Mouse (Mus musculus) stomach, embryonic 14.5 days (tissue): ENCODE measurements around the gene Hc. TPM values are rescaled to one million over a fixed set of nuclear protein-coding genes. Genes with fewer than 3 reads are reported as not detected.

Experiments used
- ATAC-seq: fragments of 200-750 bp; cut with Nextera tagmentation; 2 replicates; pipeline ENCODE4 v1.8.0; 2017; ENCODE audit warnings: low read depth, moderate TSS enrichment; ENCODE audit not compliant: insufficient number of reproducible peaks, insufficient read depth, low FRiP score
- H3K27ac ChIP-seq: fragments of 300-500 bp; sonication (generic); 2 replicates; pipeline ENCODE4 v1.5.1; 2014; ENCODE audit warnings: mild to moderate bottlenecking, low read length, moderate library complexity, mixed read lengths
- H3K27me3 ChIP-seq: fragments of 300-500 bp; sonication (generic); 2 replicates; pipeline ENCODE4 v1.6.1; 2014; ENCODE audit warnings: low read length, control low read depth, mixed read lengths; ENCODE audit not compliant: control insufficient read depth, insufficient read depth
- H3K36me3 ChIP-seq: fragments of 300-500 bp; sonication (generic); 2 replicates; pipeline ENCODE4 v1.6.1; 2014; ENCODE audit warnings: mild to moderate bottlenecking, control low read depth, low read length, moderate library complexity, mixed read lengths; ENCODE audit not compliant: control insufficient read depth, insufficient read depth
- H3K4me1 ChIP-seq: fragments of 300-500 bp; sonication (generic); 2 replicates; pipeline ENCODE4 v1.6.1; 2014; ENCODE audit warnings: low read length, control low read depth, mixed read lengths; ENCODE audit not compliant: control insufficient read depth, insufficient read depth
- H3K4me2 ChIP-seq: fragments of 300-500 bp; sonication (generic); replicated peaks from 2 replicates; pipeline ENCODE4 v1.6.1; 2014; ENCODE audit warnings: low read depth, low read length, control low read depth
- H3K4me3 ChIP-seq: fragments of 300-500 bp; sonication (generic); 2 replicates; pipeline ENCODE4 v1.5.1; 2014; ENCODE audit warnings: low read depth, low read length, control low read depth
- H3K9ac ChIP-seq: fragments of 300-500 bp; sonication (generic); replicated peaks from 2 replicates; pipeline ENCODE4 v1.6.1; 2014; ENCODE audit warnings: low read depth, mild to moderate bottlenecking, control low read depth, low read length, moderate library complexity, mixed read lengths
- H3K9me3 ChIP-seq: fragments of 300-500 bp; sonication (generic); 2 replicates; pipeline ENCODE4 v1.6.1; 2016; ENCODE audit warnings: low read depth, low read length, control low read depth; ENCODE audit not compliant: control insufficient read depth
- WGBS: fragments of 180-500 bp; shearing (Covaris S2); extraction: QIAGEN DNeasy Blood & Tissue Kit; methylation state at CpG from one replicate; pipeline ENCODE4 v1.1.7; 2014; 5-methylcytosine and 5-hydroxymethylcytosine counted together
- polyA plus RNA-seq: library from polyadenylated mRNA; unstranded; fragments of >200 nt; fragmentation: Nextera tagmentation; extraction: Ambion mirVana; gene quantifications from 2 replicates; pipeline ENCODE4 v1.2.1, GENCODE M21; 2014

Gene Hc
- polyA plus RNA-seq, 1 experiment from 2014 or later = not detected

- peaks cover 10% of the 10 kb centered on the region; the same call in 1 of the 2 replicates for H3K4me1 ChIP-seq
- WGBS = 56% methylated on average over 6 of the region's 6 CpGs
- no peak overlapping the region; the same call in 1 of the 2 replicates for H3K9ac ChIP-seq
- H3K4me2 ChIP-seq = peak overlapping the region; percentile 44
- no peaks in the 10 kb centered on the region for H3K36me3 ChIP-seq
- peak overlapping the region; percentile 22 for H3K4me3 ChIP-seq
- ATAC-seq = no peak
- no peaks in the 10 kb centered on the region for H3K27me3 ChIP-seq
- peak overlapping the region; percentile 30; the same call in 1 of the 2 replicates for H3K27ac ChIP-seq
- no peaks in the 10 kb centered on the region for H3K9me3 ChIP-seq
These were observed 100.3 kb downstream of the Hc start for GRCm38 (mm10) chr2:34960966-34961365.

GRCm38 (mm10) chr2:34960466-34960865 lies 100.8 kb downstream of the Hc start:
- no peak overlapping the region for H3K27ac ChIP-seq

GRCm38 (mm10) chr2:34958582-34958981 lies 102.7 kb downstream of the Hc start:
- Histone ChIP-seq H3K4me3 (no peak overlapping the region), H3K27me3 (no peaks in the 10 kb centered on the region), H3K27ac (no peak overlapping the region), H3K9me3 (no peaks in the 10 kb centered on the region), H3K36me3 (no peaks in the 10 kb centered on the region), H3K4me1 (peaks cover 6% of the 10 kb centered on the region; the same call in 1 of the 2 replicates), H3K4me2 (no peak overlapping the region), H3K9ac (no peak overlapping the region)
- 83% methylated on average over 7 of the region's 7 CpGs for WGBS
- ATAC-seq = no peak

More at GRCm38 (mm10) chr2:34960466-34960865, 100.8 kb downstream of the Hc start:
- no peak overlapping the region for H3K9ac ChIP-seq
- ATAC-seq = no peak
- WGBS = 71% methylated on average over 4 of the region's 5 CpGs
- H3K27me3 ChIP-seq = no peaks in the 10 kb centered on the region
- no peaks in the 10 kb centered on the region for H3K36me3 ChIP-seq
- peak overlapping the region; percentile 18; the same call in 1 of the 2 replicates for H3K4me2 ChIP-seq
- peaks cover 10% of the 10 kb centered on the region; the same call in 1 of the 2 replicates for H3K4me1 ChIP-seq
- no peak overlapping the region; the same call in 1 of the 2 replicates for H3K4me3 ChIP-seq
- no peaks in the 10 kb centered on the region for H3K9me3 ChIP-seq

GRCm38 (mm10) chr2:34958036-34958435 lies 103.2 kb downstream of the Hc start:
- H3K4me3 ChIP-seq = no peak overlapping the region
- H3K4me2 ChIP-seq = no peak overlapping the region
- ATAC-seq = no peak
- H3K27ac ChIP-seq = no peak overlapping the region
- H3K9ac ChIP-seq = no peak overlapping the region
- H3K36me3 ChIP-seq = no peaks in the 10 kb centered on the region
- H3K27me3 ChIP-seq = no peaks in the 10 kb centered on the region
- WGBS = 73% methylated on average over 7 of the region's 7 CpGs
- H3K9me3 ChIP-seq = no peaks in the 10 kb centered on the region
- peaks cover 6% of the 10 kb centered on the region; the same call in 1 of the 2 replicates for H3K4me1 ChIP-seq

- Histone ChIP-seq H3K36me3 (no peaks in the 10 kb centered on the region), H3K4me1 (peaks cover 6% of the 10 kb centered on the region; the same call in 1 of the 2 replicates), H3K27ac (no peak overlapping the region), H3K9me3 (no peaks in the 10 kb centered on the region), H3K9ac (no peak overlapping the region), H3K4me2 (no peak overlapping the region), H3K27me3 (no peaks in the 10 kb centered on the region), H3K4me3 (no peak overlapping the region)
- WGBS = 50% methylated on average over 1 of the region's 1 CpGs
- ATAC-seq = no peak
These were observed 103.8 kb downstream of the Hc start for GRCm38 (mm10) chr2:34957405-34957804.

GRCm38 (mm10) chr2:34956941-34957340 lies 104.3 kb downstream of the Hc start:
- no peak overlapping the region for H3K9ac ChIP-seq
- H3K4me1 ChIP-seq = peaks cover 6% of the 10 kb centered on the region; the same call in 1 of the 2 replicates
- H3K9me3 ChIP-seq = no peaks in the 10 kb centered on the region
- no peak overlapping the region for H3K4me2 ChIP-seq
- H3K4me3 ChIP-seq = no peak overlapping the region
- H3K27ac ChIP-seq = no peak overlapping the region
- no peaks in the 10 kb centered on the region for H3K27me3 ChIP-seq
- no peaks in the 10 kb centered on the region for H3K36me3 ChIP-seq
- ATAC-seq = no peak
- WGBS = 66% methylated on average over 5 of the region's 5 CpGs

- Histone ChIP-seq H3K4me1 (no peaks in the 10 kb centered on the region), H3K27me3 (no peaks in the 10 kb centered on the region), H3K4me2 (no peak overlapping the region), H3K9ac (no peak overlapping the region), H3K36me3 (no peaks in the 10 kb centered on the region), H3K9me3 (no peaks in the 10 kb centered on the region), H3K4me3 (no peak overlapping the region), H3K27ac (no peak overlapping the region)
- ATAC-seq = no peak
These were observed 106.9 kb downstream of the Hc start for GRCm38 (mm10) chr2:34954344-34954743.

- H3K4me1 ChIP-seq = no peaks in the 10 kb centered on the region
- no peaks in the 10 kb centered on the region for H3K9me3 ChIP-seq
- ATAC-seq = no peak
- WGBS = 80% methylated on average over 2 of the region's 2 CpGs
- H3K27me3 ChIP-seq = no peaks in the 10 kb centered on the region
- H3K4me3 ChIP-seq = no peak overlapping the region
- H3K4me2 ChIP-seq = no peak overlapping the region
- no peak overlapping the region for H3K9ac ChIP-seq
- H3K27ac ChIP-seq = no peak overlapping the region
- no peaks in the 10 kb centered on the region for H3K36me3 ChIP-seq
These were observed 107.6 kb downstream of the Hc start for GRCm38 (mm10) chr2:34953547-34954116.

- WGBS = 39% methylated on average over 4 of the region's 4 CpGs
- no peaks in the 10 kb centered on the region for H3K27me3 ChIP-seq
- ATAC-seq = no peak
These were observed 108.2 kb downstream of the Hc start for GRCm38 (mm10) chr2:34953018-34953417.

More at GRCm38 (mm10) chr2:34953018-34953417, 108.2 kb downstream of the Hc start:
- H3K4me1 ChIP-seq = no peaks in the 10 kb centered on the region
- H3K4me3 ChIP-seq = no peak overlapping the region
- no peak overlapping the region for H3K27ac ChIP-seq
- H3K9ac ChIP-seq = no peak overlapping the region
- H3K36me3 ChIP-seq = no peaks in the 10 kb centered on the region
- no peak overlapping the region for H3K4me2 ChIP-seq
- H3K9me3 ChIP-seq = no peaks in the 10 kb centered on the region
